Mouse (Mus musculus): ENCODE results near the gene Llph.

DNA sequence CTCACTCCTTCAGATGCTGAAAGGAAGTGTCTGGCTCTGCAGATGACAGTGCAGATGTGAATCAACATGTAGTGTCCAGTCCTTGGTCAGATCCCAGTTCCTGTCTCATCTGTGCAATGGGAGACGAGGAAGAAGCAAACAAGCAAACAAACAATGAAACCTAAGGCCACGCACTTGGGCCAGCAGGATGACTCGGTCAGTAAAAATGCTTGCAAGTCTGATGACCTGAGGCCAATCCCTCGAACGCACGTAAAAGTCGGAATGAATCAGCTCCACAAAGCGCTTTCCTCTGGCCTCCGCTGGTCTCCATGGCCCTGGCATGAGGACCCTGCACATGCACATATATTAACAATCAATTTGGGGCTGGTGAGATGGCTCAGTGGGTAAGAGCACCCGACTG is 7.9 kb upstream of the Llph start:
- no peak for TF ChIP-seq CEBPB (IDR thresholded peaks at IDR 0.05; ENCODE audit: insufficient read depth, poor library complexity, severe bottlenecking)
- TF ChIP-seq POLR2A (IDR thresholded peaks at IDR 0.05; ENCODE audit: insufficient read length, low read depth): no peak
- TF ChIP-seq MYOG (IDR thresholded peaks at IDR 0.05; ENCODE audit: control insufficient read depth in 1 of 3, insufficient read depth in 1 of 3, insufficient read length in 2 of 3, low read depth in 2 of 3): no peak
- no peak for TF ChIP-seq TCF12 (IDR thresholded peaks at IDR 0.05; ENCODE audit: insufficient read depth, poor library complexity, severe bottlenecking)
